Mouse (Mus musculus) G1E (cell line): ENCODE results near the gene Ankfy1.

Source experiments
- CTCF ChIP-seq: IDR thresholded peaks from 2 replicates; pipeline ENCODE4 v1.5.1; 2012; ENCODE audit warnings: low read depth, low read length, inconsistent platforms, mixed read lengths
- GATA1 ChIP-seq: IDR thresholded peaks from 2 replicates; pipeline ENCODE4 v1.6.1; 2012; ENCODE audit warnings: borderline replicate concordance, low read length, inconsistent platforms, mixed read lengths
- GATA2 ChIP-seq: IDR thresholded peaks from 2 replicates; pipeline ENCODE4 v1.6.1; 2012; ENCODE audit warnings: low read depth, low read length, inconsistent platforms, borderline replicate concordance
- POLR2AphosphoS5 ChIP-seq: IDR thresholded peaks from 2 replicates; pipeline ENCODE4 v1.6.1; 2012; ENCODE audit warnings: low read depth, low read length, inconsistent platforms; ENCODE audit not compliant: insufficient replicate concordance
- TAL1 ChIP-seq: conservative IDR thresholded peaks from 2 replicates; pipeline ENCODE4 v1.6.1; 2012; ENCODE audit warnings: low read depth, low read length, inconsistent platforms, mixed read lengths

GRCm38 (mm10) chr11:72813687-72814086, 123.9 kb downstream of the Ankfy1 start:
- no peak for TF ChIP-seq GATA1
- TF ChIP-seq CTCF: no peak
- TF ChIP-seq TAL1: no peak
- no peak for TF ChIP-seq POLR2AphosphoS5
- TF ChIP-seq GATA2: no peak
